Mouse (Mus musculus) G1E (cell line): Measurements from ENCODE around the gene Kcnip4.

Experiments used
- CTCF ChIP-seq: IDR thresholded peaks from 2 replicates; pipeline ENCODE4 v1.5.1; 2012; ENCODE audit warnings: low read depth, low read length, inconsistent platforms, mixed read lengths
- GATA1 ChIP-seq: IDR thresholded peaks from 2 replicates; pipeline ENCODE4 v1.6.1; 2012; ENCODE audit warnings: borderline replicate concordance, low read length, inconsistent platforms, mixed read lengths
- POLR2AphosphoS5 ChIP-seq: IDR thresholded peaks from 2 replicates; pipeline ENCODE4 v1.6.1; 2012; ENCODE audit warnings: low read depth, low read length, inconsistent platforms; ENCODE audit not compliant: insufficient replicate concordance
- TAL1 ChIP-seq: conservative IDR thresholded peaks from 2 replicates; pipeline ENCODE4 v1.6.1; 2012; ENCODE audit warnings: low read depth, low read length, inconsistent platforms, mixed read lengths

GRCm38 (mm10) chr5:48412261-48412660, 1112.4 kb downstream of the Kcnip4 start:
- no peak for TF ChIP-seq GATA1
- TF ChIP-seq CTCF: no peak
- TF ChIP-seq TAL1: no peak
- TF ChIP-seq POLR2AphosphoS5: no peak
